Mouse (Mus musculus): ENCODE measurements around the gene Pcp2. TPM values are rescaled to one million over a fixed set of nuclear protein-coding genes. Genes with fewer than 3 reads are reported as not detected.

Pcp2 gene
- polyA plus RNA-seq, 1 experiment from 2014 or later: 0.12 TPM

GRCm38 (mm10) chr8:3609046-3609815, 16.1 kb downstream of the Pcp2 start:
- Histone ChIP-seq H3K9ac (no peak overlapping the region), H3K36me3 (peaks cover 61% of the 10 kb centered on the region), H3K4me1 (no peaks in the 10 kb centered on the region), H3K4me3 (no peak overlapping the region), H3K9me3 (no peaks in the 10 kb centered on the region), H3K4me2 (no peak overlapping the region), H3K27me3 (no peaks in the 10 kb centered on the region), H3K27ac (no peak overlapping the region)
- WGBS: 74% methylated on average over 12 of the region's 12 CpGs
- no peak for ATAC-seq (ENCODE audit: borderline replicate concordance, extremely low read depth, low FRiP score, low TSS enrichment)

GRCm38 (mm10) chr8:3607822-3608221, 17.5 kb downstream of the Pcp2 start:
- H3K4me2 ChIP-seq: no peak overlapping the region
- 87% methylated on average over 7 of the region's 7 CpGs for WGBS

GRCm38 (mm10) chr8:3606593-3606992, 18.8 kb downstream of the Pcp2 start:
- Histone ChIP-seq H3K9me3 (no peaks in the 10 kb centered on the region), H3K4me2 (no peak overlapping the region), H3K27ac (no peak overlapping the region), H3K9ac (no peak overlapping the region), H3K4me3 (no peak overlapping the region), H3K27me3 (no peaks in the 10 kb centered on the region), H3K4me1 (no peaks in the 10 kb centered on the region), H3K36me3 (peaks cover 35% of the 10 kb centered on the region)
- no peak for ATAC-seq (ENCODE audit: borderline replicate concordance, extremely low read depth, low FRiP score, low TSS enrichment)
- WGBS: 55% methylated on average over 16 of the region's 16 CpGs

More at GRCm38 (mm10) chr8:3607822-3608221, 17.5 kb downstream of the Pcp2 start:
- Histone ChIP-seq H3K9me3 (no peaks in the 10 kb centered on the region), H3K4me3 (no peak overlapping the region), H3K27me3 (no peaks in the 10 kb centered on the region), H3K27ac (no peak overlapping the region), H3K36me3 (peaks cover 47% of the 10 kb centered on the region), H3K9ac (no peak overlapping the region), H3K4me1 (no peaks in the 10 kb centered on the region)
- no peak for ATAC-seq (ENCODE audit: borderline replicate concordance, extremely low read depth, low FRiP score, low TSS enrichment)

GRCm38 (mm10) chr8:3603439-3603838, 21.9 kb downstream of the Pcp2 start:
- no peaks in the 10 kb centered on the region for H3K9me3 ChIP-seq
- H3K27me3 ChIP-seq: no peaks in the 10 kb centered on the region
- no peaks in the 10 kb centered on the region for H3K4me1 ChIP-seq
- H3K9ac ChIP-seq: no peak overlapping the region
- no peak overlapping the region for H3K27ac ChIP-seq
- peaks cover 9% of the 10 kb centered on the region; the same call in 1 of the 2 replicates for H3K36me3 ChIP-seq
- no peak for ATAC-seq (ENCODE audit: borderline replicate concordance, extremely low read depth, low FRiP score, low TSS enrichment)
- no peak overlapping the region for H3K4me3 ChIP-seq
- no peak overlapping the region for H3K4me2 ChIP-seq
- 61% methylated on average over 13 of the region's 13 CpGs for WGBS

GRCm38 (mm10) chr8:3600401-3600800, 24.9 kb downstream of the Pcp2 start:
- WGBS: 66% methylated on average over 6 of the region's 6 CpGs
- Histone ChIP-seq H3K4me1 (no peaks in the 10 kb centered on the region), H3K4me2 (no peak overlapping the region), H3K36me3 (no peaks in the 10 kb centered on the region), H3K27me3 (no peaks in the 10 kb centered on the region), H3K27ac (no peak overlapping the region), H3K4me3 (no peak overlapping the region), H3K9me3 (no peaks in the 10 kb centered on the region), H3K9ac (no peak overlapping the region)
- ATAC-seq (ENCODE audit: borderline replicate concordance, extremely low read depth, low FRiP score, low TSS enrichment): peak; percentile 12; the same call in 1 of the 2 replicates

GRCm38 (mm10) chr8:3599219-3599618, 26.1 kb downstream of the Pcp2 start:
- no peaks in the 10 kb centered on the region for H3K36me3 ChIP-seq
- H3K9ac ChIP-seq: no peak overlapping the region
- H3K4me3 ChIP-seq: no peak overlapping the region
- no peaks in the 10 kb centered on the region for H3K9me3 ChIP-seq
- no peak overlapping the region for H3K4me2 ChIP-seq
- H3K4me1 ChIP-seq: no peaks in the 10 kb centered on the region
- no peaks in the 10 kb centered on the region for H3K27me3 ChIP-seq
- H3K27ac ChIP-seq: no peak overlapping the region
- no peak for ATAC-seq (ENCODE audit: borderline replicate concordance, extremely low read depth, low FRiP score, low TSS enrichment)
- 67% methylated on average over 1 of the region's 1 CpGs for WGBS

- no peak overlapping the region for H3K4me3 ChIP-seq
Observed at GRCm38 (mm10) chr8:3598054-3598453, 27.3 kb downstream of the Pcp2 start.

GRCm38 (mm10) chr8:3594466-3594865, 30.9 kb downstream of the Pcp2 start:
- no peak overlapping the region for H3K9ac ChIP-seq
- H3K27me3 ChIP-seq: no peaks in the 10 kb centered on the region
- H3K36me3 ChIP-seq: no peaks in the 10 kb centered on the region
- no peak overlapping the region for H3K27ac ChIP-seq
- no peak overlapping the region for H3K4me2 ChIP-seq
- no peak overlapping the region for H3K4me3 ChIP-seq
- WGBS: 66% methylated on average over 2 of the region's 2 CpGs
- H3K4me1 ChIP-seq: no peaks in the 10 kb centered on the region
- no peaks in the 10 kb centered on the region for H3K9me3 ChIP-seq
- ATAC-seq (ENCODE audit: borderline replicate concordance, extremely low read depth, low FRiP score, low TSS enrichment): no peak

More at GRCm38 (mm10) chr8:3598054-3598453, 27.3 kb downstream of the Pcp2 start:
- ATAC-seq (ENCODE audit: borderline replicate concordance, extremely low read depth, low FRiP score, low TSS enrichment): no peak
- Histone ChIP-seq H3K27me3 (no peaks in the 10 kb centered on the region), H3K27ac (no peak overlapping the region), H3K9ac (no peak overlapping the region), H3K4me2 (no peak overlapping the region), H3K36me3 (no peaks in the 10 kb centered on the region), H3K9me3 (no peaks in the 10 kb centered on the region), H3K4me1 (no peaks in the 10 kb centered on the region)
- 59% methylated on average over 3 of the region's 3 CpGs for WGBS

GRCm38 (mm10) chr8:3593470-3593869, 31.9 kb downstream of the Pcp2 start:
- WGBS: 58% methylated on average over 3 of the region's 3 CpGs
- no peak for ATAC-seq (ENCODE audit: borderline replicate concordance, extremely low read depth, low FRiP score, low TSS enrichment)
- Histone ChIP-seq H3K9me3 (no peaks in the 10 kb centered on the region), H3K27me3 (peaks cover under 1% of the 10 kb centered on the region; the same call in 1 of the 2 replicates), H3K36me3 (no peaks in the 10 kb centered on the region), H3K27ac (no peak overlapping the region), H3K4me3 (no peak overlapping the region), H3K4me1 (no peaks in the 10 kb centered on the region), H3K9ac (no peak overlapping the region), H3K4me2 (no peak overlapping the region)

- Histone ChIP-seq H3K4me1 (0 out of 2 replicates have a peak, but pooled peaks cover 7% of the 10 kb centered on the region), H3K4me2 (peak overlapping the region; percentile 71), H3K27ac (peak overlapping the region; percentile 74), H3K4me3 (peak overlapping the region; percentile 55), H3K27me3 (peaks cover 23% of the 10 kb centered on the region), H3K9me3 (no peaks in the 10 kb centered on the region), H3K9ac (peak overlapping the region; percentile 47), H3K36me3 (no peaks in the 10 kb centered on the region)
- 3% methylated on average over 11 of the region's 11 CpGs for WGBS
- ATAC-seq (ENCODE audit: borderline replicate concordance, extremely low read depth, low FRiP score, low TSS enrichment): peak; percentile 36; the same call in 1 of the 2 replicates
Observed at GRCm38 (mm10) chr8:3588258-3588633, 37.1 kb downstream of the Pcp2 start.

- Histone ChIP-seq H3K9ac (peak overlapping the region; percentile 47), H3K4me1 (0 out of 2 replicates have a peak, but pooled peaks cover 7% of the 10 kb centered on the region), H3K9me3 (no peaks in the 10 kb centered on the region), H3K36me3 (no peaks in the 10 kb centered on the region), H3K27me3 (peaks cover 23% of the 10 kb centered on the region), H3K4me3 (peak overlapping the region; percentile 55), H3K27ac (peak overlapping the region; percentile 74), H3K4me2 (peak overlapping the region; percentile 71)
- WGBS: 1% methylated on average over 77 of the region's 77 CpGs
- ATAC-seq (ENCODE audit: borderline replicate concordance, extremely low read depth, low FRiP score, low TSS enrichment): peak; percentile 72
Observed at GRCm38 (mm10) chr8:3587391-3588257, 37.7 kb downstream of the Pcp2 start.

- peak within 1 kb of the TSS; percentile 71 for H3K4me2 ChIP-seq
- ATAC-seq (ENCODE audit: borderline replicate concordance, extremely low read depth, low FRiP score, low TSS enrichment): no peak; the same call in 1 of the 2 replicates
- WGBS: 3% methylated on average over 7 of the region's 7 CpGs
Observed at GRCm38 (mm10) chr8:3586993-3587390, 38.4 kb downstream of the Pcp2 start, which contains the start of gene Camsap3. Camsap3 (plus strand) TSS chr8:3587293.

More at GRCm38 (mm10) chr8:3586993-3587390, 38.4 kb downstream of the Pcp2 start, which contains the start of gene Camsap3:
- peak within 1 kb of the TSS; percentile 47 for H3K9ac ChIP-seq
- no peaks in the 10 kb centered on the region for H3K9me3 ChIP-seq
- H3K4me1 ChIP-seq: 0 out of 2 replicates have a peak, but pooled peaks cover 7% of the 10 kb centered on the region
- H3K4me3 ChIP-seq: peak within 1 kb of the TSS; percentile 55
- H3K27ac ChIP-seq: peak within 1 kb of the TSS; percentile 74
- H3K27me3 ChIP-seq: peaks cover 23% of the 10 kb centered on the region
- H3K36me3 ChIP-seq: no peaks in the 10 kb centered on the region
